Mouse (Mus musculus) thymus, postnatal 25 days (tissue): ENCODE results near the gene Csnk2b.

Experiments
- DNase-seq: peaks from one replicate; pipeline ENCODE4 v3.0.0; 2022

The Csnk2b gene

GRCm38 (mm10) chr17:35085208-35085865 is 36.5 kb downstream of the Csnk2b start, which contains the start of gene Ly6g6f:
Ly6g6f (minus strand) TSS chr17:35085610.
- no peak for DNase-seq

DNA sequence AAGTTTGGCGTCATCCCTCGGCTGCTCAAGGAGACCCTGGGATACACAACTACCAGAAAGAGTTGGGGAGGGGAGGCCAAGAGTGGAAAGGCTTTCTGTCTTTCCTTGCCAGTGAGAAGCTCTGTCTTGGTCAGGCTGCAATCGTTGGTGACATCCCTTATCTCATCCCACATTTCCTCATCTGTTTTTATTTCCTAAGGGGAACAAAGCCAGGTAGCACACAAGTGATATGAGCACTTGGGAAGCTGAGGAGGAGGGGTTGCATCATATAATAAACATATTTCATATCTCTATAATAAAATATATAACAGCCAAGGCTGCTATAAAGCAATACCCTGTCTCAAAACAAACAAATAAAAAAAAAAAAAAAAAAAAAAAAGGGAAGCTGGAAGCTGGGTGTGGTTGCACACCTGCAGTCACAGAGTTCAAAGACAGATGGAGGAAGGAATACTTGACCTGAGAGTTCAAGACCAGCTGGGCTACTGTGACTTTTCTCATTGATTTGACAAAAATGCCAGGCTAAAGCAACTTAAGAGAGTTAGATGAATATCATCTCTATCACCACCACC is 37.8 kb downstream of the Csnk2b start:
- DNase-seq, result no peak

DNA sequence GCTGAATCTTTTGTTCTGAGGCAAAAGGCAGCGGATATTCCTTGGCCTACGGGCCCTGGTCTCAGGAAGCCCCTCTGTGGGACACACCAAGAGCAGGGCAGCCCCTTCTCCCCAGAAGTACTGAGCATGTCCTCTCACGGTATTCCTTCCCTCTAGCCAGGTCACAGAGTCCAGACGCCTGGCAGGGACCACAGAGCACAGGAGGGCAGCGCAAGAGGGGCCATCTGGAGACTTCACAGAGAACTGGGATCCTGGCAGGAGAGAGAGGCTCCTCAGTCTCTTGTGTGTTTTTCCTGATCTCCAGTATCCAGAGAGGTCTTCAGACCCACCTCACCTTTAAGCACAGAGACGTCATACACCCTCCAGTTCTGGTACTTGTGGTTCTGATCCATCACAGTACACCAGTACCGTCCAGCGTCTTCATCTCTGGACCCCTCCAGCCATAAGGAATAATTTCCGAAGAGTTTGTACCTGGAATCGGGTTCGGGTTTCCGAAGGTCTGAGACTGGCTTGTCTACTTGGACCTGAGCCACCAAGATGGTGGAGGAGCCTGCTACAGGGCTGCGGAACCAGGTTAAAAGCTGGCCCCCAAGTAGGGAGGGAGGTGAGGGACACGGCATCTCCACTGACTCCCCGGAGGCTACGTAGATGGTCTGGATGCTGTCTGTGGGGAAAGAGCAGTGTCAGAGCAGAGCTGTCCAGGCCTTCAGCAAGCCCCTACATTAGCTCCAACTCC is 38.8 kb downstream of the Csnk2b start:
- DNase-seq, result no peak

GRCm38 (mm10) chr17:35080710-35081109 is 41.1 kb downstream of the Csnk2b start:
- no peak for DNase-seq

DNA sequence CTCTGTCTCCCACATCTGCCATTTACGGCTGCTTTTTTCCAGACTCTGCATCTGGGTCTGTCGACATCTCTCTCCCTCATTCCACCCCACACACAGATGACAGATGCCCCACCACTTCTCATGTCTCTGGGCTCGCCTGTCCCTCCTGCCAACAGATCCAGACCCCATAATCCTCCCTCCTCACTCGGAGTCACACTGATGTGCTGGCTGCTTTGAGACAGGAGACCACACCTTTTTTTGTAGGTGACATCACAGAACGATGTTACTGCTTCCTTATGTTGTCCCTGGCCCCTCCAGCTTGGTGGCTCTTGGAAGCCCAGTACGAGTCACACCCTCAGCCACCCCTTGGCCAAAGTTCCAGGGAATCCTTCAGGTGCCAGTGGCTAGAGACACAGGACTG is 41.6 kb downstream of the Csnk2b start:
- no peak for DNase-seq

DNA sequence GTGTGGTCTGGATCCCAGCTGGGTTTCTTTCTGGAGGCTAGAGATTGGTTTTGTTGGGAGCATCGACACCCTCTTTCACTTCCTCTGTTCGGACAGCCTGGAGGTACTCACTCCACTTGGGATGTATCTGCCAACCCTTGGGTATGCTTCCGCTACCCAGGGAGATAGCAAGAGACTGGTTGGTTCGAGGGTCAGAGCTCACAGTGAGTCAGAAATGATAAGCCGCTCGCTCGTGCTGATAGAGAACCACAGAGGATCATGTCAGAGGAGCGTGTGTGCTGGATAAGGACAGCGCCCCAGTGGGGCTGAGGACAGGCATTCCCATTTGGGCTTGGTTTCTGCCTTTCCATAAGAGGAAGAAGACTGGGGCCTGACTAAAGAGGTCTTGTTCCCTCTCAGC is 42.1 kb downstream of the Csnk2b start:
- no peak for DNase-seq

- DNase-seq, result no peak
Measured at GRCm38 (mm10) chr17:35077786-35078233, 44.0 kb downstream of the Csnk2b start, which contains the start of gene Ly6g6d. Ly6g6d (minus strand) TSS chr17:35078065.

GRCm38 (mm10) chr17:35077285-35077684 is 44.6 kb downstream of the Csnk2b start:
- DNase-seq, result no peak

DNA sequence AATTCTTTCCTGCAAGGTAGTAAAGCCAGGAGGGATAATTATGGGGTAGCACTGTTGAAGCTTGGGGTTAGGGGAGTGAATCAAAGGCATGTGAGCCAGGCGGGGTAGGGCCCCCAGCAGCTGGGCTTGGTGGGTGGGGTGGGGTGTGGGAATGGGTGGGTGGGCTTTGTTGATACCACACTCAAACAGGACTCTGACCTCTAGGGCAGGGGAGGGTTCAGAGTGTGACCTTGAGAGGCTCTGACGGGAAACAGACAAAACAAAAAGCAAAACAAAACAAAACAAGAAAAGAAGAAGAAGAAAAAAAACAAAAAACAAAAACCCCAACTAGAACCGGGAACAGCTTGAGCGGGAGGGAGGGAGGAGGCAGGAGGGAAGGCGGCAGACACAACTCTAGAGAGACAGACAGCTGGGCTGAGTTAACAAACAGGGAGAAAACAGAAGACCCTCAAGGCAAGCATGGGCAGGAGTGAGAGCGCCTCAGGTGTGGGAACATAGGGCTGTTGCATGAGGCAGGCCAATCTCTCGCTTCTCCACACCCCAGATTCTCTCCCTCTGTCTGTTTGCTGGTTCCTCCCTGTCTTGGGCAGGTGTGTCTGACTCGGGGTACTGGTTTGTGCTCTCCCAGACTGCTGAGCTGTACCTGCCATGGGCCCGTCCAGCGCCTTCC is 45.2 kb downstream of the Csnk2b start, which contains the start of gene Ly6g6e:
TSS of gene Ly6g6e (plus strand) at position 396 of the 670 bp plus-strand sequence.
- no peak for DNase-seq

GRCm38 (mm10) chr17:35074097-35074496 is 47.8 kb downstream of the Csnk2b start:
- peak; percentile 22 for DNase-seq

- no peak for DNase-seq
Measured at GRCm38 (mm10) chr17:35071454-35071853, 50.4 kb downstream of the Csnk2b start.

GRCm38 (mm10) chr17:35070556-35071229 is 51.2 kb downstream of the Csnk2b start:
- peak; percentile 68 for DNase-seq

- DNase-seq, result no peak
Measured at GRCm38 (mm10) chr17:35068213-35068914, 53.5 kb downstream of the Csnk2b start.
